Mouse (Mus musculus): ENCODE measurements around the gene Immp2l.
"Not testable (repeated sequence)": the region's sequence is repeated elsewhere in the genome, so short reads cannot be mapped to it uniquely, and the experiment has no call there.

Immp2l gene

DNA sequence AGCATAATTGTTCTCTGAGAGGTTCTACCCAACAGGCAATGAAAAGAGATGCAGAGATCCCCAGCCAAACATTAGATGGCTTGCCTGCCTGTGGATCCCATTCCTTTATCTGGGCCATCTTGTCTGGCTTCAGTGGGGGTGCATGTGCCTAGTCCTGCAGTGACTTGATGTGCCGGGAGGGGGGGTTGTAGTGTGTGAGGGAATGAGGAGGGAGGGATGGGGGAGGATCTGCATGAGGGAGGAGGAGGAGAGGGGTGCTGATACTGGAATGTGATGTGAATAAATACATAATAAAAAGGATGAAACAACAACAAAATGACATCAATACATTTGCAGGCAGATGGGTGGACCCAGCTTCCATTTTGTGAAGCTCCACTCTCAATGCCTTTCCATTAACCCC is 658.3 kb downstream of the Immp2l start:
- no peak for DNase-seq (ENCODE audit: low spot score)

DNA sequence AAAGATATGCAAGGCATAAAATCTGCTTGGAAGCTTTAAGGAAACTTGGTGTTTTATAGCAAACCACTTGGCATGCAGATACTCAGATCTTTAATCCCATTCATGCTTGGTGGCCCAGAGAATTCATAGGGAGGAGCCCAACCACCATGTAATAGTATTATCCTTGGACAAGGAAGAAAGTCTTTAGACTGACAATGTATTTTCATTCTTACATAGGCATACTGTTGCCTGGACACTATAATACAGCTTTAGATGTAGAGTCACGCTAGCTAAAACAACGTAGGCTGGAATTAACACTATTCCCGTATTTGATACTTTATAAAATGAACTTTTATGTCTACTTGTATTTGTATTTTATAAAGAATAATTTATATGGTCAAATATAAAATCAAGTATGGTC is 665.9 kb downstream of the Immp2l start:
- DNase-seq (ENCODE audit: low spot score): no peak

DNA sequence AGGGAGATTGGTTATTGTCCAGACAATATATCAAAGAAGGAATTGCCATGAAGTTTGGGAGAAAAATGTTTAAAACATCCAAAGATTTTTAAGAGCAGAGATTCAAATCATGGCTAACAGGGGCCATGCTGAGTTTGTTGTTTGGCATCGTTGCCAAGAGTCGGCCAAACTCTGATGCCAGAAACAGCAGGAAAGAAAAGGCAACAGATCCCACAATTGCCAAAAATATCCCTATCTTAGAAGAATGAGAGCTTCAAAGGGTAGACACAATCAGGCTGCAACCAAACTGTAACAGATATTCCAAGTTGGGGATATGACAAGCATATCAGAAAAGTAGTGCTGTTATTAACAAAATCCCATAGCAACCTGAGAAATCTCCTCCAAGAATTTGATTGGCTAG is 686.7 kb downstream of the Immp2l start:
- no peak for DNase-seq (ENCODE audit: low spot score)

GRCm38 (mm10) chr12:41716946-41717345 is 693.1 kb downstream of the Immp2l start:
- DNase-seq (ENCODE audit: low spot score): no peak

- DNase-seq (ENCODE audit: low spot score): no peak
These were observed 700.7 kb downstream of the Immp2l start for GRCm38 (mm10) chr12:41724585-41724984.

DNA sequence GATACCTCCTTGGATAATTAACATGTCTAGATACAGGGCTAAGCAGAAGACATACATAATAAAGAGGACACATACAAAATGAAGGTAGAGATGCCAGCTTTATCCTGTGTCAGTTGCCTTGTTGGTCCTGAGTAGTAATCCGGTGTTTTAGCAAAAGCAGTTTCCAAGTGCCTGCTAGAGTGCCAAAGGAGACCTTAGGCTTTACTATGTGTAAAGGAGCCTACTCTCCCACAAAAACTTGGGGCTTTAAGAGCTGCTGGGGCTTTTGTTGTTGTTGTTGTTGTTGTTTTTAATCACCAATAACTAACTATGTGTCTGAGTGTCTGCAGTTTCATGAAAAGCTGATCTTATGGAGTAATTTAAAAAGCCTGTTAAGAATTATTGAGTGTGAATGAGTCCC is 702.8 kb downstream of the Immp2l start:
- DNase-seq (ENCODE audit: low spot score): no peak

DNA sequence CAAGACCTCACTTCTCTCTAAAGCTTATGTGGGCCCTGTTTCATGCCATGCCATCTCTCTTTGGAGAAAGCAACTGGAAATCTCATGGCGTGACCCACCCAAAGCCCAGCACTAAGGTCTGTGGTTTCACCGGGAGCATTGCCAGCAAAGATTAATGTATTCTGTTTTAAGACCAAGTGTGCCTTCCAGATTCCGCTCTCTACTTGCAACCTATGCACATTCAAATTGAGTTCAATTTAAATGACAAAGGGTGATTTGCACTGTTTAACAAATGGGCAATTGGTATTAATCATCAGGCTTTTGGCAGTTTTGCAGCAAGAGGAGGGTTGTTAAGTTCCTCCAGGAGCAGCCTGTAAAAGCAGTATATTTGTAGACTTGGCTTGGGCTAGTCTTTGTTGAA is 703.3 kb downstream of the Immp2l start:
- no peak for DNase-seq (ENCODE audit: low spot score)

- DNase-seq (ENCODE audit: low spot score): no peak
These were observed 704.0 kb downstream of the Immp2l start for GRCm38 (mm10) chr12:41727764-41728338.

- no peak for DNase-seq (ENCODE audit: low spot score)
These were observed 704.6 kb downstream of the Immp2l start for GRCm38 (mm10) chr12:41728467-41728866.

DNA sequence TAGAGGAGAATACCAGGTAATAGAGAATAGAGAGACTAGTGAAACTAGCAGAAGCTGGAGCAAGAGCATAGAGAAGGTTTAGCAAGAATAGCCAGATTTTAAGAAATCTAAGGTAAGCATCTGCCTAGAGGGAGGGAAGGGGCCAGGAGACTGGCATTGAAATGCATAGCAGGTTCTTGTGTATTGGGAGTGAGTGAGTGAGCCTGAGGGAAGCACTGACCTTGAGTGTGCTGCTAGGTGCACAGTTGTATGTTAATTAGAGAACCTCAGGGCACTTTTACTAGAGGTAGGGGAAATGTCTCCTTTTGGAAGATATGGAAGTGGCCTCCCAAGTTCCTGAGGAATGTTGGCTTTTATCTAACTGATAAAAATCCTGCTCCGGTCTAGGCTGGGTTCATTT is 705.9 kb downstream of the Immp2l start:
- DNase-seq (ENCODE audit: low spot score): no peak

DNA sequence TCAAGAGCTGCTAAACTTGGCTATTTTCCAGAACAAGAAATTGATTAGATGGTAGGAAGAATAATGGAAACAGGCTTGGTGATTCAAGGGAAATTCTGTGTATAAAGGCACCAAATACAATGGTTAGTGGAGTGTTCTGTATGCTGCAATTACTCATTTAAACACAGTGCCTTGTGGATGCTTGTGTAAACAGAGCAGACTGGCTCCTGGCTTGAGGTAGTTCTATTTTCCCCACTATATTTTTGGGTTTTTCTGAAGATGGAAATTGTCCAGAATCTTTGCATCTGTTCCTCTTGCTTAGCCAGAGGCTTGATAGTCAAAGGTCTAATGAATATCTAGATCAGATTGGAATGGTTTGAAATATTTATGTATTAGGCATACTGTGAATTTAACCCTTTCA is 709.3 kb downstream of the Immp2l start:
- no peak for DNase-seq (ENCODE audit: low spot score)

- no peak for DNase-seq (ENCODE audit: low spot score)
These were observed 719.0 kb downstream of the Immp2l start for GRCm38 (mm10) chr12:41742887-41743286.

DNA sequence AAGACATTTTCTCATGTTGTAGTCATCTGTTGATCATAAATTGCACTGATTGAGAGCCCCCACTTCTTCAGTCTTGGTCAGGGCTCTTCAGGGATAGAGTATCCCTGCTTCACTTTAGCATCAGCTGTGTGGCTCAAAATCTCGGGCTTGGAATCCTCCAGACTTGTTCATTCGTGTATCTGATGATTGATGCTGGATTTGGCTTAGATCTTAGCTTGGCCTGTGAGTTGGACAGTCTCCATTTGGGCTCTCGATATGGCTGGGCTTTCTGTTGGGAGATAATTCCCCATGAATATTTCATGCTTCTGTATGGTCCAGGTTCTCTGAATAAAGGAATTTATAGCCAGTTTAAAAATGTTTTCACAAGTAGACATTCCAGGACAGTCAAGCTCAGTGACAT is 739.5 kb downstream of the Immp2l start:
- DNase-seq (ENCODE audit: low spot score): no peak

GRCm38 (mm10) chr12:41773961-41774360 is 750.1 kb downstream of the Immp2l start:
- no peak for DNase-seq (ENCODE audit: low spot score)

GRCm38 (mm10) chr12:41774623-41775323 is 750.9 kb downstream of the Immp2l start:
- no peak for DNase-seq (ENCODE audit: low spot score)

- DNase-seq (ENCODE audit: low spot score): not testable (repeated sequence)
These were observed 753.9 kb downstream of the Immp2l start for GRCm38 (mm10) chr12:41777762-41778161.

DNA sequence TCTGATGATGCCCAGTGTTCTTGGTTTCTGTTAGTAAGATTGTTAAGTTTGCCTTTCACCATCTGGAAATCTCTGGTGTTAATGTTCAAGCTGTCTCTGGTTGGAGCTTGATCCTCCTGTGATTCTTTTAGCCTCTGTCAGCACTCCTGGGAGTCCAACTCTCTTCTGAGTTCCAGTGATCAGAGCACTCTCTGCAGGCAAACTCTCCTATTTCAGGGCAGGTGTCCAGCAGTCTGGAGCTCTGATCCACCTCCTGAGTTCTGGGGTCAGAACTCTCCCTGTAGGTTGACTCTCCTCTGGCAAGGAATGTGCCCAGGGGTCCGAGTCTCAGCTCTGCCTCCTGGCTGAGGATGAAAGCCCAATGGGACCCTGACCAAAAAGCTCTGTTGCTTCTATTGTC is 769.8 kb downstream of the Immp2l start:
- DNase-seq (ENCODE audit: low spot score): not testable (repeated sequence)

DNA sequence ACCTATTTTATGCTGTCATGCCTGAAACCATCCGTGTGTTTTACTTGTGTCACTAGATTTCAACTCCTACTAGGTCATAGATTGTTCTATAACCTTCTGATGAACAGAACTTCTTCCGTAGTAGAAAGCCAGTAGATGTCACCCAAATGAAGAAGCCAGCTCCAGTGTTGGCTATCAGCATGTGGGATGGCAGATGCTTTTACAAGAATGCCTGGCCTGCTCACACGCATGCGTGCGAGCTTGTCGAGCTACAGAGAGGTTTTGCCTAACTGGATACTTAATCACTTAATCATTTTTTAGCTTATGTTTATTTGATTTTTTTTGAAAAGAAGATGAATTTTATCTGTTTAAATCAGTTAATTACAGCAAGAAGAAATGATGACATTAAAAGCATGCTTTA is 805.6 kb downstream of the Immp2l start:
- no peak for DNase-seq (ENCODE audit: low spot score)

DNA sequence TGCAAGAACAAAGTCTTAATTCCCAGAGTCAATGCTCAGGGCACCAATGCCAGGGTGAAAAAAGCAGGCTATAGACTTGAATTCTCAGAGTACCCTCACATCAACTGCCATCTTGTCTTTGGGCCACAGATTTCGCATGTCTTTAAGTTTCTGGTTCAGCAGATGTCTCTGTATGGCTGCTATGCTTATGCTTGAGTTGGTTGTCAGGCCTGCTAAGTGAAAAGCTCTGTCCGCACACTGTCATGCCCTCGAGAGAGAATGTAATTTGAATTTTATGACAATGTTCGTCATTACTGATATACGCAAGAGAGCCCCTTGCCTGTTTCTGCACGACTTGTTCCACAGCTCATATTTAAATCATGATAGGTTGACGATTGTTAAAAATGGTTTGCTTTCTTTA is 807.8 kb downstream of the Immp2l start:
- peak; percentile 53 for DNase-seq (ENCODE audit: low spot score)

- no peak for DNase-seq (ENCODE audit: low spot score)
These were observed 810.8 kb downstream of the Immp2l start for GRCm38 (mm10) chr12:41834646-41835045.

- no peak for DNase-seq (ENCODE audit: low spot score)
These were observed 814.5 kb downstream of the Immp2l start for GRCm38 (mm10) chr12:41838334-41838847.

DNA sequence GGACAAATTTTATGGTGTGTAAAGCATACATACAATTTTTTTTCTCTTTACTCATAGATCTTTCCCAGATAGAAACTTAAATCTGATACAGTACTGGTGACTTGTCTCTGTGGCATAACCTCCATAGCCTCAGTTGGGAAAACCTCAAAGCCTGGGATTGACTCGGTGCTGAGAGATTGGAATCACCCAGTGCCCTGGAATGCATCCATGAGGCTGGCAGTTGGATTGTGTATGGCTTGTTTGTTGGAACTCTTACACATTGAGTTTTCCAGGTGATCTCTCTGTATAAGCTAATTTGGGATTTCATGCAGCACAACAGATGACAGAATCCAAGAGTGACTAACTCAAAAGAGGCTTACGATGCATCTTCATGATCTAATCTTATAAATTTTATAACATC is 815.4 kb downstream of the Immp2l start:
- DNase-seq (ENCODE audit: low spot score): no peak

DNA sequence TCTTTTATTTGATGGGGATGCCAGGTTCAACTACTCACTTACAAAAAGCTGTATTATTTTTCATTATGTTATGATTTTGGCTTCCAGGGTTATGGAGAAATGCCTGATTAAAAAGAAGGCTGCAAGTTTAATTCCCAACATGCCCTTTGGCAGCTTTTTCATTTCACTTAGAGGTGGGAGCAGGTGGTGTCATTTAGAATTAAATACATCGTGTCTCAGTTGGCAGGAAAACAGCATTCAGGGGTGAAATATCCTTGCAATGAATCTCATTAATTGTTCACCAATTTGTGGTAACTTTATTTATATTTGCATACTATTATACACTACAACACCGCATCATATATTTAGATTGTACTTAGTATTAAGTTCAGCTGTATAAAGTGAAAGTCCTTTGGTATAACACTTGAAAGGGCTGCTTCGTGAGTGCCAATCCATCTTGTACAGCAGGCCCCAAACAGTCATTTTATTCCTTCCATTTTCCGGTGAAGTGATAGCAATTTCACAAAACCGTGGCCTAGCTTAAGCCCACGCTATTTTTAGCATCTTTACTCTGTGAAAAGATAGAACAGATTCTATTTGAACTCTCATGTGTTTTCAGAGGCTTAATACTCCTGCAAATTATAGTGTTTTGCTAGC is 818.9 kb downstream of the Immp2l start:
- DNase-seq (ENCODE audit: low spot score): no peak
